Mouse (Mus musculus) forebrain, embryonic 12.5 days (tissue): ENCODE data around the gene Acsm3. TPM values are rescaled to one million over a fixed set of nuclear protein-coding genes. Genes with fewer than 3 reads are reported as not detected.
A peak's percentile ranks its signal among the peaks of the same experiment; 100 is the strongest.

Source experiments
- ATAC-seq: fragments of 200-750 bp; cut with Nextera tagmentation; 2 replicates; pipeline ENCODE4 v1.8.0; 2017; ENCODE audit warnings: moderate TSS enrichment; ENCODE audit not compliant: low FRiP score
- H3K27ac ChIP-seq: fragments of 300-500 bp; sonication (generic); 2 replicates; pipeline ENCODE4 v1.5.1; 2016; ENCODE audit warnings: mild to moderate bottlenecking
- H3K27me3 ChIP-seq: fragments of 300-500 bp; sonication (generic); 2 replicates; pipeline ENCODE4 v1.6.1; 2016; ENCODE audit warnings: mild to moderate bottlenecking
- H3K36me3 ChIP-seq: fragments of 300-500 bp; sonication (generic); replicated peaks from 2 replicates; pipeline ENCODE4 v1.6.1; 2016; ENCODE audit warnings: mild to moderate bottlenecking
- H3K4me1 ChIP-seq: fragments of 300-500 bp; sonication (generic); 2 replicates; pipeline ENCODE4 v1.6.1; 2016
- H3K4me2 ChIP-seq: fragments of 300-500 bp; sonication (generic); 2 replicates; pipeline ENCODE4 v1.6.1; 2016; ENCODE audit warnings: mild to moderate bottlenecking, moderate library complexity
- H3K4me3 ChIP-seq: fragments of 300-500 bp; sonication (generic); replicated peaks from 2 replicates; pipeline ENCODE4 v1.5.1; 2016; ENCODE audit warnings: mild to moderate bottlenecking
- H3K9ac ChIP-seq: fragments of 300-500 bp; sonication (generic); 2 replicates; pipeline ENCODE4 v1.6.1; 2016; ENCODE audit warnings: mild to moderate bottlenecking
- H3K9me3 ChIP-seq: fragments of 300-500 bp; sonication (generic); 2 replicates; pipeline ENCODE4 v1.6.1; 2016
- WGBS: fragments of 180-500 bp; shearing (Covaris S2); methylation state at CpG from one replicate; pipeline ENCODE4 v1.1.7; 2016; 5-methylcytosine and 5-hydroxymethylcytosine counted together
- polyA plus RNA-seq: library from polyadenylated mRNA; unstranded; fragments of >200 nt; fragmentation: Nextera tagmentation; extraction: Ambion mirVana; gene quantifications from 2 replicates; pipeline ENCODE4 v1.2.1, GENCODE M21; 2016

Gene Acsm3
- polyA plus RNA-seq, 1 experiment from 2014 or later = 0.15 TPM

DNA sequence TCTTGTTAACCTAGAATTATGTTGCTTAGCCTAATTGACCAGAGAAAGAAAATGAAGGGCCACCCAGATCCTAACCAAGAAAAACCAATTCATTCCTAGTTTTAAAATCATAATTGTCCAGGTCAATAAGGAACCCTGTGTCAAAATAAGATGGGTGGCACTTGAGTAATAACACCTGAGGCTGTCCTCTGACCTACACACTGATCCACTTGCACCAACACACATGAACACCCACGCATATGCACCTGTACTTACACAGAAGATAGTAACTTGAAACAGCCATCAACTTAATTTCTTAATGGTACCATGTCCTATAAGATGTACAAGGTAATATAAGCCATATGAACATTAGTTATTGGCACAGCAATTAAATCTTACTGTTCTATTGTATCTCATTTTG is 7.0 kb upstream of the Acsm3 start:
- WGBS = 88% methylated on average over 1 of the region's 1 CpGs
- Histone ChIP-seq H3K4me1 (no peaks in the 10 kb centered on the region), H3K9me3 (no peaks in the 10 kb centered on the region), H3K4me3 (no peak overlapping the region), H3K27me3 (no peaks in the 10 kb centered on the region), H3K4me2 (no peak overlapping the region), H3K36me3 (no peaks in the 10 kb centered on the region), H3K27ac (no peak overlapping the region), H3K9ac (no peak overlapping the region)
- no peak for ATAC-seq

GRCm38 (mm10) chr7:119762166-119762697 is 1.5 kb downstream of the Acsm3 start:
- ATAC-seq = no peak
- 75% methylated on average over 4 of the region's 4 CpGs for WGBS

DNA sequence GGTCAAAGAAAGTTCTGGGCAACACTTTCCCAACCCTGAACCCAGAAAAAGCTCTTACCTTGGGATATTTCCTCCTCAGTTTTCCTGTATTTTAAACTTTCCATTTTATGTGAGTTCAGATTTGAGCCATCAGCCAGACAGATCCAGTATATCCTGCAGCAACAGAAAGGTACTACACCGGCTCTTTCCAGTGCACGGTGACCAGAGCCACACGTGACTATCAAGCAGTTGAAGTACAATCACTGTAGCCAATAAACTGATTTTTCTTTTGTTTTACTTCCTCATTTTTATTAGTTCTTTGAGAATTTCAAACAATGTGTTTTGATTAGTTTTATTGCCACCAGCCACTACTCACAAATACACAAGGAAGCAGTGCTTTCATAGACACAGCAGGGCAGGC is 3.7 kb downstream of the Acsm3 start:
- 92% methylated on average over 3 of the region's 3 CpGs for WGBS
- Histone ChIP-seq H3K4me3 (no peak overlapping the region), H3K27ac (no peak overlapping the region), H3K36me3 (no peaks in the 10 kb centered on the region), H3K9me3 (no peaks in the 10 kb centered on the region), H3K4me2 (no peak overlapping the region), H3K4me1 (no peaks in the 10 kb centered on the region), H3K27me3 (no peaks in the 10 kb centered on the region), H3K9ac (no peak overlapping the region)
- no peak for ATAC-seq

More at GRCm38 (mm10) chr7:119762166-119762697, 1.5 kb downstream of the Acsm3 start:
- H3K4me3 ChIP-seq = no peak overlapping the region
- H3K27ac ChIP-seq = no peak overlapping the region
- no peaks in the 10 kb centered on the region for H3K27me3 ChIP-seq
- no peak overlapping the region for H3K9ac ChIP-seq
- no peak overlapping the region for H3K4me2 ChIP-seq
- H3K36me3 ChIP-seq = no peaks in the 10 kb centered on the region
- H3K9me3 ChIP-seq = no peaks in the 10 kb centered on the region
- H3K4me1 ChIP-seq = no peaks in the 10 kb centered on the region

- Histone ChIP-seq H3K9ac (no peak overlapping the region), H3K4me1 (no peaks in the 10 kb centered on the region), H3K9me3 (no peaks in the 10 kb centered on the region), H3K27ac (no peak overlapping the region), H3K36me3 (no peaks in the 10 kb centered on the region), H3K27me3 (no peaks in the 10 kb centered on the region), H3K4me3 (no peak overlapping the region), H3K4me2 (no peak overlapping the region)
- 92% methylated on average over 6 of the region's 6 CpGs for WGBS
- no peak for ATAC-seq
Observed at GRCm38 (mm10) chr7:119766996-119767395, 6.3 kb downstream of the Acsm3 start.

- no peak for ATAC-seq
- 94% methylated on average over 8 of the region's 8 CpGs for WGBS
Observed at GRCm38 (mm10) chr7:119769895-119770294, 9.2 kb downstream of the Acsm3 start.

DNA sequence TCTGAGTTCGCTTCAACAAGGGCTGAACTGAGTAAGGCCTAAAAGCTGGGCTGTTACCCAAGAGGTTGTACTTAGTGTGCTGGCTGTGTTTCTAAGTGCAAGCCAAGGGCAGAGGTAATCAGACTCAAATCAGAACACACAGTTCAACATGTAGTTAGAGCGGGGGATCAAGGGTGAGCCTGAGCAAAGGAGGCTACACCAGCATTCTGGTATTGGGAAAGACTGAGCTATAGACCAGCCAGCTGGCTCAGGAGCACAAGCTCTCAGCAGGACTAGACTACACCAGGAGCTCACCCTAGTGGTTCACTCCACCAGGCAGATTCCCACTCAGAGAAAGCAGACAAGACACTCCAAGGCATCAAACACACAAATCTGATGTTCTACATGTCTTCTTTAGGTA is 22.7 kb downstream of the Acsm3 start:
- Histone ChIP-seq H3K9me3 (no peaks in the 10 kb centered on the region), H3K4me2 (no peak overlapping the region), H3K36me3 (peaks cover 53% of the 10 kb centered on the region), H3K9ac (no peak overlapping the region), H3K4me3 (no peak overlapping the region), H3K27me3 (no peaks in the 10 kb centered on the region), H3K4me1 (no peaks in the 10 kb centered on the region), H3K27ac (no peak overlapping the region)
- no peak for ATAC-seq
- WGBS = 93% methylated on average over 2 of the region's 2 CpGs

More at GRCm38 (mm10) chr7:119769895-119770294, 9.2 kb downstream of the Acsm3 start:
- Histone ChIP-seq H3K9ac (no peak overlapping the region), H3K4me3 (no peak overlapping the region), H3K36me3 (no peaks in the 10 kb centered on the region), H3K4me1 (no peaks in the 10 kb centered on the region), H3K27ac (no peak overlapping the region), H3K27me3 (no peaks in the 10 kb centered on the region), H3K4me2 (no peak overlapping the region), H3K9me3 (no peaks in the 10 kb centered on the region)

GRCm38 (mm10) chr7:119784908-119785307 is 24.2 kb downstream of the Acsm3 start:
- 97% methylated on average over 5 of the region's 5 CpGs for WGBS
- ATAC-seq = no peak
- H3K36me3 ChIP-seq = peaks cover 64% of the 10 kb centered on the region

GRCm38 (mm10) chr7:119789024-119789423 is 28.3 kb downstream of the Acsm3 start:
- Histone ChIP-seq H3K27ac (no peak overlapping the region), H3K27me3 (no peaks in the 10 kb centered on the region), H3K4me2 (no peak overlapping the region), H3K9ac (no peak overlapping the region), H3K36me3 (peaks cover 46% of the 10 kb centered on the region), H3K4me1 (peaks cover 8% of the 10 kb centered on the region; the same call in 1 of the 2 replicates), H3K4me3 (no peak overlapping the region), H3K9me3 (no peaks in the 10 kb centered on the region)
- ATAC-seq = no peak
- WGBS = 93% methylated on average over 3 of the region's 3 CpGs

More at GRCm38 (mm10) chr7:119784908-119785307, 24.2 kb downstream of the Acsm3 start:
- Histone ChIP-seq H3K9me3 (no peaks in the 10 kb centered on the region), H3K27me3 (no peaks in the 10 kb centered on the region), H3K9ac (no peak overlapping the region), H3K4me3 (no peak overlapping the region), H3K27ac (no peak overlapping the region), H3K4me1 (no peaks in the 10 kb centered on the region), H3K4me2 (no peak overlapping the region)

GRCm38 (mm10) chr7:119793586-119794250 is 33.0 kb downstream of the Acsm3 start, which contains the start of the genes Rexo5 and Eri2:
Gene Rexo5, plus strand, starts transcription at chr7:119794006.
Gene Eri2, minus strand, starts transcription at chr7:119794058.
- Histone ChIP-seq H3K27ac (peak within 1 kb of the TSS; percentile 60), H3K4me3 (peak within 1 kb of the TSS; percentile 68), H3K4me1 (peaks cover 14% of the 10 kb centered on the region), H3K27me3 (no peaks in the 10 kb centered on the region), H3K4me2 (peak within 1 kb of the TSS; percentile 81), H3K36me3 (peaks cover 11% of the 10 kb centered on the region), H3K9ac (peak within 1 kb of the TSS; percentile 70), H3K9me3 (no peaks in the 10 kb centered on the region)
- peak; percentile 98 for ATAC-seq
- under 1% methylated on average over 53 of the region's 53 CpGs for WGBS

GRCm38 (mm10) chr7:119794251-119794638 is 33.5 kb downstream of the Acsm3 start:
- Histone ChIP-seq H3K4me1 (peaks cover 14% of the 10 kb centered on the region), H3K9ac (peak overlapping the region; percentile 70), H3K27me3 (no peaks in the 10 kb centered on the region), H3K36me3 (peaks cover 6% of the 10 kb centered on the region; the same call in 1 of the 2 replicates), H3K4me2 (peak overlapping the region; percentile 81), H3K4me3 (peak overlapping the region; percentile 68), H3K27ac (peak overlapping the region; percentile 60), H3K9me3 (no peaks in the 10 kb centered on the region)
- under 1% methylated on average over 21 of the region's 21 CpGs for WGBS
- ATAC-seq = no peak; the same call in 1 of the 2 replicates

DNA sequence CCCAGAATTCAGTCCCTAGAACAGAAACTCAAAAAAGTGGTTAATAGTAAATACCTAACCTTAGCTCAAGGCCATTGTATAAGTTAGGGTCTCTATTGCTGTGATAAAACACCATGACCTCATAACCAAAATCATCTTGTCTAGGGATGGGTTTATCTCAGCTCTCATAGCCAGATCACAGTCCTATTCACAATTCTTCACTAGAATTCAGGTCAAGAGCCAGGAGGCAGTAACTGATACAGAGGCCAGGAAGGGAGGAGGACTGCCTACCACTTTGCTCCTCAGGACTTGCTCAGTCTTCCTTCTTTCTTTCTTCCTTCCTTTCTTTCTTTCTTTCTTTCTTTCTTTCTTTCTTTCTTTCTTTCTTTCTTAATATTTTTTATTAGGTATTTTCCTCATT is 34.6 kb downstream of the Acsm3 start:
- Histone ChIP-seq H3K9ac (peak overlapping the region; percentile 42), H3K4me1 (peaks cover 14% of the 10 kb centered on the region), H3K9me3 (no peaks in the 10 kb centered on the region), H3K36me3 (no peaks in the 10 kb centered on the region), H3K27me3 (no peaks in the 10 kb centered on the region), H3K4me3 (peak overlapping the region; percentile 25), H3K4me2 (peak overlapping the region; percentile 48), H3K27ac (no peak overlapping the region)
- ATAC-seq = no peak

- Histone ChIP-seq H3K9ac (no peak overlapping the region), H3K4me3 (no peak overlapping the region), H3K4me2 (no peak overlapping the region), H3K9me3 (no peaks in the 10 kb centered on the region), H3K4me1 (no peaks in the 10 kb centered on the region), H3K36me3 (0 out of 2 replicates have a peak, but pooled peaks cover 6% of the 10 kb centered on the region), H3K27ac (no peak overlapping the region), H3K27me3 (no peaks in the 10 kb centered on the region)
- WGBS = 92% methylated on average over 3 of the region's 3 CpGs
- ATAC-seq = no peak
Observed at GRCm38 (mm10) chr7:119800488-119800887, 39.8 kb downstream of the Acsm3 start.

- no peaks in the 10 kb centered on the region for H3K27me3 ChIP-seq
- ATAC-seq = no peak
- WGBS = 86% methylated on average over 3 of the region's 3 CpGs
Observed at GRCm38 (mm10) chr7:119800991-119801390, 40.3 kb downstream of the Acsm3 start.

More at GRCm38 (mm10) chr7:119800991-119801390, 40.3 kb downstream of the Acsm3 start:
- no peak overlapping the region for H3K9ac ChIP-seq
- no peak overlapping the region for H3K4me3 ChIP-seq
- H3K36me3 ChIP-seq = 0 out of 2 replicates have a peak, but pooled peaks cover 6% of the 10 kb centered on the region
- H3K4me1 ChIP-seq = no peaks in the 10 kb centered on the region
- H3K4me2 ChIP-seq = no peak overlapping the region
- H3K9me3 ChIP-seq = no peaks in the 10 kb centered on the region
- H3K27ac ChIP-seq = no peak overlapping the region
